Mouse (Mus musculus): ENCODE results near the gene Gm8298. TPM values are rescaled to one million over a fixed set of nuclear protein-coding genes. Genes with fewer than 3 reads are reported as not detected.
"Not testable (repeated sequence)": the region's sequence is repeated elsewhere in the genome, so short reads cannot be mapped to it uniquely, and the experiment has no call there.

Gm8298 gene
- not detected in 2 replicates for polyA plus RNA-seq (2012; rRNA removed)

DNA sequence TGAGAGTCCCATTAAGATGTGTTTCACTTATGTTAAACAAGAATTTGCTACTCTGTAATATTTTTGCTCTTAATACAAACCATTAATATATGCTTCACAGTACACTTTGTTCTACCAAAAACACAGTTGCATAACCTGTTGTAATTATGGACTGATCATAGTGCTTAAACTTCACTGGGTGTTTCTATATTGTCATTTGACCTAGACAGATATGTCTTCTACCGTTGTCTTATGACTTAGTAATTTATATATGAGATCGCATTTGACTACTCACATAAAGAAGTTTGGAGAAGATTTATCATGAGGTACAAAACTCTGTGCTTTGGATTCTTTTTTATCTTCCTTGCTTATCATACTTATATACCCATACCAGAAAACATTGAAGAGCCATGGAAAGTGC is at the start of gene Gm8298:
Gm8298 (plus strand) TSS at position 301 of the 400 bp plus-strand sequence.
- DNase-seq (ENCODE audit: extremely low spot score in 1 of 2, low spot score in 1 of 2) = no peak

DNA sequence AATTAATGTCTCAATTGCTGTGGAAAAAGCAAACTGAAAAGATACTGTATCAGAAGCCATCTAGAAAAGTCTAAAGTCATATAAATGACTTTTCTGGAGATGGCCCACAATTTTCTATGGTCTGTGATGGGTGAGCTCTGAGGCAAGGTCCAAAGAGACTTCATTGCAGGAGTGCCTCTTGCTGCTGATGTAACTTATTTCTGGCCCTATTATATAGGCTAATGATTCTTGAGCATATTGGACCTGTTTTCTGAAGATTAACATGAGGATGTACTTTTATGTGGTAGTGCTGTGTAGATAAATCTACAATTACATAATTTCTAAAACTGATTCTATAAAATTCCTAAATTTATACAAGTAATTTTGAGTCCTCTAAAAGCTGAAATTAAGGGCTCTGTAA is 47.7 kb upstream of the Gm8298 start:
- DNase-seq (ENCODE audit: extremely low spot score in 1 of 2, low spot score in 1 of 2) = no peak

DNA sequence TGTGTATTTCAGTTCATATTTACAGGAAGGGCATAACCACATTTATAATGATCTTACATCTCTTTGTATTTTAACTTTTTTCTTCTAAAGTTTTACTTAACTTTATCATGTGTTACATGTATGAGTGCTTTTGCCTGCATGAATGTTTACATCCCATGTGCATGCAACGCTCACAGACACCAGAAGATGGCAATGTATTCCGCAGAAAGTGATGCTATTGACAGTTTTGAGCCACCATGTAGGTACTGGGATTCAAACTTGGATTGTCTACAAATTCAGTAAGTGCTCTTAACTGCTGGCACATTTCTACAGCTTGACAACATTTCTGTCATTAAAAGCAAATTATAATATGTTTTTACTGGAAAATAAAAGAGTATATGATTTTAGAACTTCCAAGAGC is 9.9 kb downstream of the Gm8298 start:
- peak in 1 of 2 experiments; percentile 48 for DNase-seq (ENCODE audit: extremely low spot score in 1 of 2, low spot score in 1 of 2)

DNA sequence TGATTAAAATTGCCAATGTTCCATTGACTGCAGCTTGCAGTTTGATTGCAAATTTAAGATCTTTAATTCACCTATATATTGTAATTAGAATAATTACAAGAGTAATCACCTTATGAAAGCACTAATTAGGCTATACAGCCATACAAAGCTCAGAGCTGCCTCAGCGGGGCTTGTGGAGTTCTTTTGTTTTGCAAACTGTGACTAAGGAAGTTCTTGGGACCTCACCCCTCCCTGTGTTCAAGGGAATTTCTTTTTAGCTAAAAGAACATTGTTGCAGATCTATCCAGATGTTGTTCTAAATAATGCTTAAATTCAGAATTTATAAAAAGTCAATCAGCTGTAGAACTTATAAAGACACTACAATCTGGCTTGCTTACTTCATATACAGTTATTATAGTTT is 16.8 kb downstream of the Gm8298 start:
- not testable (repeated sequence) for DNase-seq (ENCODE audit: extremely low spot score in 1 of 2, low spot score in 1 of 2)

DNA sequence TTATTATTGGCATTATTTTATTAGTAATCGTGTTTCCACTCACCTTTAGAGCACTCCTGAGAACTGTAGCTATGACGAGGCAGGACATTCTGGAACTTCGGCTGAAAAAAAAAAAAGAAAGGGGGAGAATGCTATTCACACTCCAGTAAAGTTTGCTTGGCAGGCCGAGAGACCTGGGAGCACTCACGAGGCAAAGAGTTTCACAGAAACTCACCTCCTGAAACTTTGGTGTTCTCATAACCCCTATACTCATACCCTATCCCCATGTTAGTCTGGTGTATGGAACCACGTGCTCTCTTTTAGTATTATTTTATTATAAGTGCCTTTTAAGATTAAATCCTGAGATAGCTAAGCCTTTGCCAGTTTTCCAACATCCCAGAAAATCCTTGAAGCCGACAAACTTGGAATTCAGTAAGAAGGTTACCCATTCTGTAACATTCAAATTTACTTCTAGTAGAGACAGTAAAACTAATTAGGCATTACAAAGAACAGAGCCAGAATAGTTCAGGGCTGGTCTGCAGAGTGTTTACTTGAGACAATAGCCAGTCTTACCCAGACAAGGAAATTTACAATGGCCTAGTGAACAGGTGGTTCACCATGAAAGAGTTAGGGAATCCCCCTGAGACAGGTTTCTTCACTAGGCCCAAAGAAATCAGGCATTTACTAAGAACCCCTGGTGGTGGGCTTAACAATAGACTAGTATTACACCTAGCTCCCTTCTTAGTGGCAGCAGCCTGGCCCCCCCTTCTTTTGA is 19.1 kb downstream of the Gm8298 start:
- not testable (repeated sequence) for DNase-seq (ENCODE audit: extremely low spot score in 1 of 2, low spot score in 1 of 2)

DNA sequence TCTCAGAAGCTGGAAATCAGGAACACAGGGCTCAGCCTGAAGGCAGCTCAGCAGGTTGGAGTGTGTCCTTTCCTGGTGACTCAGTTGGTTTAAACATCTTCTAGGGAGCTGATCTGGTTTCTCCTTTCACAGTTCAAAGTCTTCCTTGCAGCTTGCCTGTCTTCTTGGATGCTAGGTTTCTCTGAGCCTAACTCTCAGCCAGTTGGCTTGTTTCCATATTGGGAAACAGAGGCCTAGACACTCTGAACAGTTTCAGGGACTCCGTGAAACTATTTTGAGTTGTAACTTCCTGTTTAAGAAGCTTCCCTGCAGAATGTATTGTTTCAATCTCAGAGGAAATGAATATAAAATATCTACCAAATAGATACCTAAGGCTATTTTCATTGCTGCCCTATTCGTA is 32.4 kb downstream of the Gm8298 start:
- DNase-seq (ENCODE audit: extremely low spot score in 1 of 2, low spot score in 1 of 2) = no peak

DNA sequence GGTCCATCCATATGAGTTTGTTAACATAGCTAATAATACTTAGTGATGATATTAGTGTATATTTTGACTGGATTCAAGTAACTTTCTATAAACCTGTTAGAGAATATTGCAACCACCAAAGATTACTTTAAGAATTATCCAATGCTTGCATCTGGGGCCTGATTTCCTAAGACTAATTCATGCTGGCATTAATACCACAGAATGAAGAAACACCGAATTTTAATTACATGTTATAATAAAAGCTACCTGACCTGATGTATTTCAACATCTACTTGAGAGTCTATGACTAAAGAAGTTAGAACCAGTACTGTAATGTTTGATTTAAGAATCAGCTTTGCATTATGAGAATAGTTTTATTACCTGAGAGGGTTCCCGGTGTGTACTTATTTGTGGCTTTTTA is 64.1 kb downstream of the Gm8298 start, which contains the start of gene C130079G13Rik:
C130079G13Rik (plus strand) TSS at position 301 of the 400 bp plus-strand sequence.
- DNase-seq (ENCODE audit: extremely low spot score in 1 of 2, low spot score in 1 of 2) = no peak

Other genes starting within 250 kb of the Gm8298 start
- gene Gm5538, start 131.3 kb upstream of the Gm8298 start, polyA plus RNA-seq (2012; rRNA removed) = not detected in 2 replicates
- not detected in 2 replicates for gene C130079G13Rik, start 64.2 kb downstream of the Gm8298 start, polyA plus RNA-seq (2012; rRNA removed)
- gene Aadacl2, start 145.7 kb downstream of the Gm8298 start, polyA plus RNA-seq (2012; rRNA removed) = not detected in 2 replicates
- not detected in 2 replicates for gene Aadac, start 164.7 kb downstream of the Gm8298 start, polyA plus RNA-seq (2012; rRNA removed)
- gene Sucnr1, start 220.8 kb downstream of the Gm8298 start, polyA plus RNA-seq (2012; rRNA removed) = not detected in 2 replicates